Mouse (Mus musculus): ENCODE measurements around the gene Figla. TPM values are rescaled to one million over a fixed set of nuclear protein-coding genes. Genes with fewer than 3 reads are reported as not detected.

Figla gene
- polyA plus RNA-seq, 1 experiment from 2014 or later = not detected

DNA sequence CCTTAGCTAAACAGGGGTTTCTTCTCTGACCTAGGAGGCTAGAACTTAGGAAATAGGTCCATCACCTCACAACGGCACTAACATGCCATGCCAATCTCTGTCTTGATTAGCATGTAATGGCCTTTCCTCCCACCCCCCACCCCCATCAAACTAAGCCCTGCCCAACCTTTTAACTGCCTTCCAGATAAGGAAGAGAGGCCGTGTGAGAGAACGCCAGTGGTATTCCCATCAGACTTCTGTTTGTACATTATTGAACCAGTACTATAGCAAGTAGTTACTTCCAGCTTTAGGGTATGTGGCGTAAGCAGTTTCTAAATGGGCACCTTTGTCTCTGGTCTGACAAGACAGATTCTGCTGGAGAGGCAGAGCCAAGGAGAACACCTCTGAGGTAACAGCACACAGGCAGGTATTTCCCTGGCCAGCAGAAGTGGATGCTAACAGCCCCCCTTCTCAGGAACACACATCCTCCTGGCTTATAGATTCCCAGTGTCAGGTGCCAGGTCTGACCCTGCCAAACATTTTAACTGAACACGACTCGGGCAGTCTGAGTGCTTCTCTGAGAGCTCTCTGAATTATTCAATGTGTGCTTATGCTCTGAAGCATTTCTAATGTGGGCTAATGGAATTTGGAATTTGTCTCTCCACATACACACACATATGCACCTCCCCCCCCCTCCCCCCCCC is 34.8 kb downstream of the Figla start:
- Histone ChIP-seq H3K27me3 (ENCODE audit: insufficient read depth, low read length) (no peaks in the 10 kb centered on the region), H3K27ac (ENCODE audit: low read length) (no peak overlapping the region), H3K4me2 (replicated peaks; ENCODE audit: low read depth, low read length) (no peak overlapping the region)

DNA sequence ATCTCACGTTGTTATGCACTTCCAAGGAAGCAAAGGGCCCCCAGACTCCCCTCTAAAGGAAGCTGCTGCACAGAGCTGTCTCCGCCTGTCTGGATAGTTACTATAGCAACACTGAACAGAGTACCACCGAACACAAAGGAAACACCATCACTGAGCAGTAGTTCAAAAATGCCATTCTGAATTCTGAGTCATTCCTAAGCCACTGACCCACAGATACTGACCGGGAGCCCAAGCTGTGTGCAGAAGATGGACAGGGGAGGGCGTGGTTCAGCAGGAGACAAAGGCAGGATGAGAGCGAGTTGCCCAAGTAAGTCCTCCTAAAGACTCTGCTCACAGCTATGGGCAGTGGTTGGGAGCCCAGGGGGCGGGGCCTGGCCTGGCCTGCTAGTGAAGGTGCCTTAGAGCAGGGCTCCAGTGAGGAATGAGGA is 36.1 kb downstream of the Figla start:
- no peak overlapping the region for H3K9ac ChIP-seq (replicated peaks; ENCODE audit: low read length)
- H3K27ac ChIP-seq (ENCODE audit: low read length) = no peak overlapping the region
- H3K36me3 ChIP-seq (ENCODE audit: insufficient read depth, low read length) = no peaks in the 10 kb centered on the region
- H3K4me2 ChIP-seq (replicated peaks; ENCODE audit: low read depth, low read length) = no peak overlapping the region
- peaks cover 18% of the 10 kb centered on the region; the same call in 1 of the 2 replicates for H3K4me1 ChIP-seq (ENCODE audit: insufficient read depth, low read length)
- no peaks in the 10 kb centered on the region for H3K9me3 ChIP-seq (ENCODE audit: low read length)
- peak; percentile 59; the same call in 1 of the 2 replicates for ATAC-seq (ENCODE audit: low FRiP score, low TSS enrichment)
- no peak overlapping the region for H3K4me3 ChIP-seq (ENCODE audit: low read length)
- 36% methylated on average over 7 of the region's 7 CpGs for WGBS
- H3K27me3 ChIP-seq (ENCODE audit: insufficient read depth, low read length) = no peaks in the 10 kb centered on the region

More for the DNA sequence above, 34.8 kb downstream of the Figla start:
- 53% methylated on average over 6 of the region's 6 CpGs for WGBS
- no peak overlapping the region for H3K4me3 ChIP-seq (ENCODE audit: low read length)
- ATAC-seq (ENCODE audit: low FRiP score, low TSS enrichment) = no peak
- peaks cover 18% of the 10 kb centered on the region; the same call in 1 of the 2 replicates for H3K4me1 ChIP-seq (ENCODE audit: insufficient read depth, low read length)
- H3K9me3 ChIP-seq (ENCODE audit: low read length) = no peaks in the 10 kb centered on the region
- H3K9ac ChIP-seq (replicated peaks; ENCODE audit: low read length) = no peak overlapping the region
- no peaks in the 10 kb centered on the region for H3K36me3 ChIP-seq (ENCODE audit: insufficient read depth, low read length)

DNA sequence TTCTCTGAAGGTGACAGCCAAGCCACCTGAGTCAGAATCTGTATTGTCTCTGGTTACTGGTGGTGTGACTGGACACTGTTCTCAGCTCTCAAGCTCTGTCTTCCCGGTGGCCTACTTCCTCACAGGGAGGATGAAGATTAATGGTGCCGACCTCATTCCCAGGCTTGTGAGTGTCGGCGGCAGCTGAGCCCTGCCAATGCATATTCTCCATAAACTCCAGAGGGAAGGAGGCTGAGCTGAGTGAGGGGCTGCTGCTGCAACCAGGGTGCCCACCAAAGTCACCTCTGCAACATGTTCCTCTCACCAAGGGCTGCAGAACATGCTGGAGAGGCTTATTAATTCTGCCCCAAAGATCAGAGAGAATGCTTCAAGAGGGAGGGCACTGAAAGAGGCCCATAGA is 36.6 kb downstream of the Figla start:
- H3K27ac ChIP-seq (ENCODE audit: low read length) = no peak overlapping the region
- H3K27me3 ChIP-seq (ENCODE audit: insufficient read depth, low read length) = no peaks in the 10 kb centered on the region
- no peak for ATAC-seq (ENCODE audit: low FRiP score, low TSS enrichment)
- H3K9ac ChIP-seq (replicated peaks; ENCODE audit: low read length) = no peak overlapping the region
- H3K36me3 ChIP-seq (ENCODE audit: insufficient read depth, low read length) = no peaks in the 10 kb centered on the region
- peaks cover 18% of the 10 kb centered on the region; the same call in 1 of the 2 replicates for H3K4me1 ChIP-seq (ENCODE audit: insufficient read depth, low read length)
- WGBS = 9% methylated on average over 4 of the region's 4 CpGs
- no peak overlapping the region for H3K4me2 ChIP-seq (replicated peaks; ENCODE audit: low read depth, low read length)
- H3K9me3 ChIP-seq (ENCODE audit: low read length) = no peaks in the 10 kb centered on the region
- no peak overlapping the region for H3K4me3 ChIP-seq (ENCODE audit: low read length)

DNA sequence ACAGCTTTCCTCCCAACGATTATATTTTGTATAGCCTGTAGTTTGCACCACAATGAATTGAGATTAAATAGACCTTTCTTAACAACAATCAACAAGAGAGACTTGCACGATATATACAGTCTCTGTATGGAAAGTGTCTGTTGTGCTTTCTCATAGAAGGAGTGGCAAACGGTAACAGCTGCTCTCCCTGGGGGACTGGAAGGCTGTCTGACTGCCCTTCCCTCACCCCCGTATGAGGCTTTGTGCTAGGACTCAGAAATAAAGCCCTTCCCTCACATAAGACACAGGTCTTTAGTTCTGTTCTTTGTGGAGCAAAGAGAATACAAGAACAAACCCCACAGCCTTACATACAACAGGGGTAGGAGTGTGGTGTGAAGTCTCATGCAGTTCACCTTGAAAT is 37.1 kb downstream of the Figla start:
- Histone ChIP-seq H3K27me3 (ENCODE audit: insufficient read depth, low read length) (no peaks in the 10 kb centered on the region), H3K9ac (replicated peaks; ENCODE audit: low read length) (no peak overlapping the region), H3K27ac (ENCODE audit: low read length) (no peak overlapping the region), H3K9me3 (ENCODE audit: low read length) (no peaks in the 10 kb centered on the region), H3K4me1 (ENCODE audit: insufficient read depth, low read length) (peaks cover 18% of the 10 kb centered on the region; the same call in 1 of the 2 replicates), H3K4me3 (ENCODE audit: low read length) (no peak overlapping the region), H3K4me2 (replicated peaks; ENCODE audit: low read depth, low read length) (no peak overlapping the region), H3K36me3 (ENCODE audit: insufficient read depth, low read length) (no peaks in the 10 kb centered on the region)
- no peak for ATAC-seq (ENCODE audit: low FRiP score, low TSS enrichment)
- 53% methylated on average over 4 of the region's 4 CpGs for WGBS

DNA sequence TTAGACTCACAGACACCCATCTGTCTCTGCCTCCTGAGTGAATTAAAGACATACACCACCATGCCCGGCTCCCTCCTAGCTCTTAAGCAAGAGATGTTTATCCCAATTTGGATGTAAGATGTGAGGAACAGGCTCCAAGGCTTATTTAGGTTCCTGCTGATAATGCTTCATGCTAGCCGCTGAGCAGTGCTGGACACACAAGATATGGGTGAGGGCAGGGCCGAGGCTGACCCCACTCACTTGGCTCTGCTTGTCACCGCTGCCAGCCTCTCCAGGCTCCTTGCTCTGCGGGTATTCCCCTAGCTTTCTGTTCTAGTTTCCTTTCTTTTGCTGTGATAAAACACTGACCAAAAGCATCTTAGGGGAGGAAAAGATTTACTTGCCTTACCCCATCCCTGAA is 37.6 kb downstream of the Figla start:
- Histone ChIP-seq H3K27me3 (ENCODE audit: insufficient read depth, low read length) (no peaks in the 10 kb centered on the region), H3K9me3 (ENCODE audit: low read length) (no peaks in the 10 kb centered on the region), H3K4me1 (ENCODE audit: insufficient read depth, low read length) (peaks cover 18% of the 10 kb centered on the region; the same call in 1 of the 2 replicates), H3K4me2 (replicated peaks; ENCODE audit: low read depth, low read length) (no peak overlapping the region), H3K9ac (replicated peaks; ENCODE audit: low read length) (no peak overlapping the region), H3K36me3 (ENCODE audit: insufficient read depth, low read length) (no peaks in the 10 kb centered on the region), H3K27ac (ENCODE audit: low read length) (no peak overlapping the region), H3K4me3 (ENCODE audit: low read length) (no peak overlapping the region)
- 82% methylated on average over 5 of the region's 5 CpGs for WGBS
- ATAC-seq (ENCODE audit: low FRiP score, low TSS enrichment) = no peak

DNA sequence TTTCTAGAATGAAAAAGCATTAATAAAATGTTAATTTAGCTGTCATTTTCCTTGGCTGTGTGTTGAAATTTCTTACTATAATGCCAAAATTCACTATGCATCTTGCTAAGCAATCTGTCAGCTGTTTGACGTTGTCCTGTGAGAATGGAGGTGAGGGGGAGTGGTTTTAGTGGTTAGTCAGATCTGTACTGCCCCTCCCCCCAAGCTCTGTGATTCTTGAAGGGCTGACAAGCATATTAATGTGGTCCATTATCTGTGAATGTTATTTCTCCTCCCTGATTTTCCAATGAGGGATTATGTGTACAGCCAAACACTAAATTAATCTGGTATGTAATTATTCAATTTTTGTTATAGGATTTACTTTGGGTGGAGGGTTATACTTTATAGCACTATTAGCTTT is 42.5 kb downstream of the Figla start:
- Histone ChIP-seq H3K27ac (ENCODE audit: low read length) (no peak overlapping the region), H3K36me3 (ENCODE audit: insufficient read depth, low read length) (no peaks in the 10 kb centered on the region), H3K9ac (replicated peaks; ENCODE audit: low read length) (no peak overlapping the region), H3K4me3 (ENCODE audit: low read length) (no peak overlapping the region), H3K4me2 (replicated peaks; ENCODE audit: low read depth, low read length) (no peak overlapping the region), H3K9me3 (ENCODE audit: low read length) (no peaks in the 10 kb centered on the region), H3K27me3 (ENCODE audit: insufficient read depth, low read length) (no peaks in the 10 kb centered on the region), H3K4me1 (ENCODE audit: insufficient read depth, low read length) (no peaks in the 10 kb centered on the region)
- ATAC-seq (ENCODE audit: low FRiP score, low TSS enrichment) = no peak
- 0% methylated on average over 1 of the region's 1 CpGs for WGBS

DNA sequence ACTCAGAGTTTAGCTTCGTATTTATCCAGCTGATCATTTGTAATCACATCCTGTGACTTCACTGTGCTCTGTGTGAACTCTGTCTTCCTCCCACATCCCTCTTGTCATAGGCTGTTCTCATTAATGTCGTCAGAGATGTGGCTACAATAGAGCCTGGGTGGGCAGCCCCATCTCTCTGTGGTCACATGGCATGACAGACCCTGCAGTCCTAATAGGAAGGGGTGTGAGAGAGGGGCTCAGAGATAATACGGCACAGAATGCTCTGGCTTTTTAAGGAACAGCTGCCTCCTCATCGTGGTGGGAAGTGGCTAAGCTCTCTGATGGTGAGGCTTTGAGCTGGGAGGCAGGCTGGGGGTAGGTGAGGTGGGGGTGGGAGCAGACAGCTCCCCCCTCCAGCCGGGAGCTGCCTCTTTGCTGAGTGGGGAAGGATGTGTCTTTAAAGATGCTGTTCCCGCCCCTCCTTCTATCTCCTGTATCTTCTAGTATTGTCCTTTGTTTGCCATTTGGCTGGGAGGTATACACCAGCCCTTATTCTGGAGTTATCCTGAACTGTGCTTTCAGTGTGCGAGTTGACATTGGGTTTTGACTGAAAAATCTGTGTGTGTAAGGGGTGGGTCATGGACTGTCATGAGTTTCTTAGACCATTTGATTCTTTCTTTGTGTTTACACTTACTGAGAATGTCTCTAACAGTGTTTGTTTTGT is 43.3 kb downstream of the Figla start:
- 44% methylated on average over 7 of the region's 7 CpGs for WGBS
- no peaks in the 10 kb centered on the region for H3K9me3 ChIP-seq (ENCODE audit: low read length)
- H3K4me1 ChIP-seq (ENCODE audit: insufficient read depth, low read length) = no peaks in the 10 kb centered on the region
- H3K27ac ChIP-seq (ENCODE audit: low read length) = no peak overlapping the region
- H3K27me3 ChIP-seq (ENCODE audit: insufficient read depth, low read length) = no peaks in the 10 kb centered on the region
- no peak overlapping the region for H3K9ac ChIP-seq (replicated peaks; ENCODE audit: low read length)
- no peak overlapping the region for H3K4me3 ChIP-seq (ENCODE audit: low read length)
- ATAC-seq (ENCODE audit: low FRiP score, low TSS enrichment) = no peak
- H3K36me3 ChIP-seq (ENCODE audit: insufficient read depth, low read length) = no peaks in the 10 kb centered on the region
- H3K4me2 ChIP-seq (replicated peaks; ENCODE audit: low read depth, low read length) = no peak overlapping the region

DNA sequence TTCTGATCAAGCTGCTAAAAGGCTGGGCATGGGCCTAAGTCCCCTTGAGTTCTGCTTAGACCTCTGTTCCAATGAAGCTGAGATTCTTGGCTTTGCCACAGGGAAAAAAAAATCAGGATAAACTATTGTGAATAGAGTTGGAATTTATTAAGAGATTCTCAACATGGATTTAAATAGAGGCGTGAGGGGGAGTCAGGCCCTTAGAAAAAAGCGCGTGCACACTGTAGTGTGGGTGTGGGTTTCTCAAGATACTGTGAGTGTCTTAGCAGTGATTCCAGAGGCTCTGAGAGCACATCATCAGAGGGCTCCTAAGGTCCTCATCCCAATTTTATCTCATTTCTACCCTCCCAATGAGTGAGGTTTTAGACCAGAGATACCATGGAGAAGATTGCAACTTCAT is 44.2 kb downstream of the Figla start:
- no peak overlapping the region for H3K4me3 ChIP-seq (ENCODE audit: low read length)
- 93% methylated on average over 3 of the region's 3 CpGs for WGBS
- no peaks in the 10 kb centered on the region for H3K4me1 ChIP-seq (ENCODE audit: insufficient read depth, low read length)
- H3K36me3 ChIP-seq (ENCODE audit: insufficient read depth, low read length) = no peaks in the 10 kb centered on the region
- H3K9ac ChIP-seq (replicated peaks; ENCODE audit: low read length) = no peak overlapping the region
- no peak overlapping the region for H3K27ac ChIP-seq (ENCODE audit: low read length)
- H3K4me2 ChIP-seq (replicated peaks; ENCODE audit: low read depth, low read length) = no peak overlapping the region
- H3K9me3 ChIP-seq (ENCODE audit: low read length) = no peaks in the 10 kb centered on the region
- no peak for ATAC-seq (ENCODE audit: low FRiP score, low TSS enrichment)
- no peaks in the 10 kb centered on the region for H3K27me3 ChIP-seq (ENCODE audit: insufficient read depth, low read length)

DNA sequence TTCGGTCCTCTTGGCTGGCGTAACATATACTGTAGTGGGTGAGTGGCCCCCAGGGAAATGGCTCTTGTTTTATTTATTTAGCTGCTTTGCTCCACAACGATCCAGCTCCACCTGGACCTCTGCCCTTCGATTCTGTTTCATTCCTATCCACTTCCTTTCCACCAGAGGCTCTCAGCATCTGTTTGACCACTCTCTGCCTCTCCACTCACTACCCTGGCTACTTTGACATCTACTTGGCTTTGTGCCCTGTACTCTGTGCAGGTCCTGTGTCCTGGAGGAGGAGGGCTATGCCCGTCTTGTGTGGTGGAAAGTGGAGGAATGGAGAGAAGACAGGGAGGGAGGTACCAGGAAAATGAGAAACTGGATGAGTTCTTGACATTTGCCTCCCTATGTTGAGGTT is 46.3 kb downstream of the Figla start:
- Histone ChIP-seq H3K9ac (replicated peaks; ENCODE audit: low read length) (no peak overlapping the region), H3K4me2 (replicated peaks; ENCODE audit: low read depth, low read length) (no peak overlapping the region), H3K27me3 (ENCODE audit: insufficient read depth, low read length) (no peaks in the 10 kb centered on the region), H3K9me3 (ENCODE audit: low read length) (no peaks in the 10 kb centered on the region), H3K27ac (ENCODE audit: low read length) (no peak overlapping the region), H3K36me3 (ENCODE audit: insufficient read depth, low read length) (no peaks in the 10 kb centered on the region), H3K4me1 (ENCODE audit: insufficient read depth, low read length) (no peaks in the 10 kb centered on the region), H3K4me3 (ENCODE audit: low read length) (no peak overlapping the region)
- no peak for ATAC-seq (ENCODE audit: low FRiP score, low TSS enrichment)
- 43% methylated on average over 5 of the region's 5 CpGs for WGBS

DNA sequence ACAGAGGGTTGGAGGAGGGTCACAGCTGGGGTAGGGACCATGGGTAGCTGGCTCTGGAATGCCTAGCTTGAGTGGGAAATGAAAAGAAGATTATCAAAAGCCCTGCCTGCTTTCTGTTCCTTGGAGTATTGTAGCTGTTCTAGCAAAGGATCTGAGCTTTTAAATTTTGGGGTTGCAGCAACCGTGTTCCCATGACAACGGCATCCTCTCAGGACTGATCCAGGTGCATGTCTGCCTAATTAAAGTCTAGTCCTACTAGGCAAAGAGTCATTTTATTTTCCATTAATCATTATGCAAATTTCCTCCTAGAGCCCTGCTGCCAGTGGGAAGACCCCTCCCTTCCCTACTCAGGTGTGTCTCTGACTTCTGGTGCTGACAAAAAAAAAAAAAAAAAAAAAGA is 46.7 kb downstream of the Figla start:
- no peak overlapping the region for H3K27ac ChIP-seq (ENCODE audit: low read length)
- H3K9me3 ChIP-seq (ENCODE audit: low read length) = no peaks in the 10 kb centered on the region
- H3K4me3 ChIP-seq (ENCODE audit: low read length) = no peak overlapping the region
- WGBS = 97% methylated on average over 2 of the region's 2 CpGs
- no peaks in the 10 kb centered on the region for H3K36me3 ChIP-seq (ENCODE audit: insufficient read depth, low read length)
- no peak overlapping the region for H3K4me2 ChIP-seq (replicated peaks; ENCODE audit: low read depth, low read length)
- ATAC-seq (ENCODE audit: low FRiP score, low TSS enrichment) = no peak
- no peaks in the 10 kb centered on the region for H3K27me3 ChIP-seq (ENCODE audit: insufficient read depth, low read length)
- H3K4me1 ChIP-seq (ENCODE audit: insufficient read depth, low read length) = no peaks in the 10 kb centered on the region
- no peak overlapping the region for H3K9ac ChIP-seq (replicated peaks; ENCODE audit: low read length)

All from kidney, embryonic 16.5 days (tissue).